Mouse (Mus musculus): ENCODE data around the gene Cort. TPM values are rescaled to one million over a fixed set of nuclear protein-coding genes. Genes with fewer than 3 reads are reported as not detected.
"Not testable (repeated sequence)": the region's sequence is repeated elsewhere in the genome, so short reads cannot be mapped to it uniquely, and the experiment has no call there.

Cort gene
- total and polyA plus RNA-seq, 2 experiments from 2014 or later: not detected

DNA sequence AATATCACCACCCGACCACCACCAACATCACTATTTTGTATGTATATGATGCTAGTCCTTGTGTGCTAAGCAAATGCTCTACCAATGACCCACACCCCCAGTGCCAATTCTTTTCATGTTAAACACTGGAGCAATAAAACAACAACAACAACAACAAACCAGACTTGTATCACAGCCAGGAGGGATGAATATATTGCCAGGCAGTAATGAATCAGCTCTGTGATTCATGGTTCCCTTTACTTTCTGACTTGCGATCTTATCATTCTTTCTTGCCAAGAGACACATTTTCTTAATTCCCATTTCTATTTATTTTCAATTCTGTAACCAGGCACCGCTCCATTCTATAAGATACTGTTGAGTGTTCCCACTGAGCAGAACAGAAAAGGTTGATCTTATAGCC, 25.1 kb downstream of the Cort start:
- Histone ChIP-seq H3K27me3 (ENCODE audit: control insufficient read depth, insufficient read depth, low read length) (no peaks in the 10 kb centered on the region), H3K4me2 (ENCODE audit: low read depth, low read length) (no peak overlapping the region), H3K9me3 (replicated peaks; ENCODE audit: control insufficient read depth, low read length) (no peaks in the 10 kb centered on the region), H3K36me3 (replicated peaks; ENCODE audit: control insufficient read depth, insufficient read depth, low read length) (0 out of 2 replicates have a peak, but pooled peaks cover under 1% of the 10 kb centered on the region), H3K4me1 (ENCODE audit: control insufficient read depth, insufficient read depth) (peaks cover 23% of the 10 kb centered on the region), H3K9ac (replicated peaks; ENCODE audit: low read depth, low read length) (no peak overlapping the region), H3K4me3 (ENCODE audit: low read depth, low read length) (no peak overlapping the region), H3K27ac (ENCODE audit: low read depth) (no peak overlapping the region)
- no peak for DNase-seq (ENCODE audit: low spot score)
- no peak for ATAC-seq (ENCODE audit: insufficient read depth, low read depth)
- WGBS: 76% methylated on average over 3 of the region's 3 CpGs
- TF ChIP-seq EP300 (IDR thresholded peaks at IDR 0.05; ENCODE audit: low read depth) (no peak), CTCF (IDR thresholded peaks at IDR 0.05; ENCODE audit: low read depth) (no peak)

DNA sequence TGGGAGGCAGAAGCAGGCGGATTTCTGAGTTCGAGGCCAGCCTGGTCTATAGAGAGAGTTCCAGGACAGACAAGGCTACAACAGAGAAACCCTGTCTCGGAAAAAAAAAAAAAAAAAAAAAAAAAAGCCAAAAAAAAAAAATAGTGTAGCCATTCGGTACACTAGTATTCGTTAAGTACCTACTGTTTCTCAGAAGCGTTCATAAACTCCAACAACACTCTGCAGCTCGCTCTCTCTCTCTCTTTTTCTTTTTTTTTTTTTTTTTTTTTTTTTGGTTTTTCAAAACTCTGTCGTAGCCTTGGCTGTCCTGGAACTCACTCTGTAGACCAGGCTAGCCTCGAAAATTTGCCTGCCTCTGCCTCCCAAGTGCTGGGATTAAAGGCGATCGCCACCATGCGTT, 26.1 kb downstream of the Cort start:
- peaks cover 23% of the 10 kb centered on the region for H3K4me1 ChIP-seq (ENCODE audit: control insufficient read depth, insufficient read depth)
- H3K27ac ChIP-seq (ENCODE audit: low read depth); H3K9ac ChIP-seq (replicated peaks; ENCODE audit: low read depth, low read length); H3K36me3 ChIP-seq (replicated peaks; ENCODE audit: control insufficient read depth, insufficient read depth, low read length); DNase-seq (ENCODE audit: low spot score); ATAC-seq (ENCODE audit: insufficient read depth, low read depth); H3K27me3 ChIP-seq (ENCODE audit: control insufficient read depth, insufficient read depth, low read length); H3K4me2 ChIP-seq (ENCODE audit: low read depth, low read length); H3K4me3 ChIP-seq (ENCODE audit: low read depth, low read length); H3K9me3 ChIP-seq (replicated peaks; ENCODE audit: control insufficient read depth, low read length): not testable (repeated sequence)
- 83% methylated on average over 12 of the region's 12 CpGs for WGBS

DNA sequence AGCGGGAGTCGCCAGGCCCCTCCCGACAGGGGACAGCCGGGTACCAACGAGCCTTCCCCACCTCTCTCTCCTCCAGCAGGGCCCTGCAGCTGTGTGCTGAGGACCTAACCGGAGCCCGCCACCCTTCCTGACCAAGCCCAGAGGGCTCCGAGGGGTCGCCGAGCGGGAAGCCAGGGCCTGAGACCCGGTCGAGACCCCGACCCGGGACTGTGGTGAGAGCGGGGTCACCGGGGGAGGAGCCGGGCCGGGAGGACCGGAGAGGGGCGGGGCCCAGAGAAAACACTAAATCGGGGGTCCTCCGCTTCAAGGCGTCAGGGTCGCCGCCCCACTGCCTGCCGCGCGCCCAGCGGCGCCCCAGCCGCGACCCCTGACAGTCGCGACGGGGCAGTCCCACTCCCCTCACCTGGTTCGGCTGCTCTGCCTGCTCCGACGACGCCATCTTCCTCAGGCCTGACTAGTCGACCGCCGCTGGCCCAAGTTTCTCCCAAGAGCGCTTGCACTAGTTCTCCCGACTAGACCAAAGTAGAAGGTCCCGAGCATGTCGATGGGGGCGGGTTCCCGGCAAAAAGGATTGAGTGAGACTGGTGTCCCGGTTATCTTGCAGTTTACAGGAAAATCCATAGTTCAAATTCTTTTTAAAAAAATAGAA, 27.1 kb downstream of the Cort start, which contains the start of gene Pex14:
Gene Pex14, minus strand, starts transcription at position 508 of the 649 bp plus-strand sequence.
- Histone ChIP-seq H3K27ac (ENCODE audit: low read depth) (peak within 1 kb of the TSS; percentile 61), H3K27me3 (ENCODE audit: control insufficient read depth, insufficient read depth, low read length) (no peaks in the 10 kb centered on the region), H3K9me3 (replicated peaks; ENCODE audit: control insufficient read depth, low read length) (no peaks in the 10 kb centered on the region), H3K4me1 (ENCODE audit: control insufficient read depth, insufficient read depth) (peaks cover 16% of the 10 kb centered on the region), H3K9ac (replicated peaks; ENCODE audit: low read depth, low read length) (peak within 1 kb of the TSS; percentile 94), H3K4me3 (ENCODE audit: low read depth, low read length) (peak within 1 kb of the TSS; percentile 100), H3K4me2 (ENCODE audit: low read depth, low read length) (peak within 1 kb of the TSS; percentile 86), H3K36me3 (replicated peaks; ENCODE audit: control insufficient read depth, insufficient read depth, low read length) (peaks cover 2% of the 10 kb centered on the region; the same call in 1 of the 2 replicates)
- 0 out of 2 replicates have a peak, but pooled peaks have one; percentile 60 for TF ChIP-seq EP300 (IDR thresholded peaks at IDR 0.05; ENCODE audit: low read depth)
- TF ChIP-seq CTCF (IDR thresholded peaks at IDR 0.05; ENCODE audit: low read depth): no peak
- ATAC-seq (ENCODE audit: insufficient read depth, low read depth): peak; percentile 78
- peak; percentile 94 for DNase-seq (ENCODE audit: low spot score)
- WGBS: under 1% methylated on average over 49 of the region's 50 CpGs

DNA sequence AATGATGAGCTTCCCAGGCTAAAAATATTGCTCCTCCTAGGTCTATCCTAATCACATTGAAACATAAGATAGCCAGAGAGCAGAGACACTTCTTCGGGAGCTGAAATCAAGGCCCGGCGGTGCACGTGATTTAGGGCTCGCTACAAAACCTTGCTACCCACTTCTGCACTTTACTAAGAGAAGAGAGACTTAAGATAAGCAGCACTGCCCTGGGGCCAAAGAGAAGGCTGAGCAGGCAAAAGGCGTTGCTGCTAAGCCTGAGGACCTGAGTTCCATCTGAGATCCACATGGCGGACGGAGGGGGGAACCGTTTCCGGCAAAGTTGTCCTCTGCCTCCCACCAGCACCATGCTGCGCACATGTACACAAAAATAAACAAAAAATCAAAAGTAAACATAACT, 28.0 kb downstream of the Cort start:
- Histone ChIP-seq H3K27me3 (ENCODE audit: control insufficient read depth, insufficient read depth, low read length) (no peaks in the 10 kb centered on the region), H3K9ac (replicated peaks; ENCODE audit: low read depth, low read length) (peak overlapping the region; percentile 94), H3K9me3 (replicated peaks; ENCODE audit: control insufficient read depth, low read length) (no peaks in the 10 kb centered on the region), H3K4me3 (ENCODE audit: low read depth, low read length) (peak overlapping the region; percentile 100), H3K27ac (ENCODE audit: low read depth) (no peak overlapping the region), H3K4me2 (ENCODE audit: low read depth, low read length) (peak overlapping the region; percentile 86), H3K4me1 (ENCODE audit: control insufficient read depth, insufficient read depth) (peaks cover 15% of the 10 kb centered on the region), H3K36me3 (replicated peaks; ENCODE audit: control insufficient read depth, insufficient read depth, low read length) (peaks cover 7% of the 10 kb centered on the region; the same call in 1 of the 2 replicates)
- no peak for TF ChIP-seq EP300 (IDR thresholded peaks at IDR 0.05; ENCODE audit: low read depth)
- TF ChIP-seq CTCF (IDR thresholded peaks at IDR 0.05; ENCODE audit: low read depth): no peak
- 6% methylated on average over 11 of the region's 11 CpGs for WGBS
- ATAC-seq (ENCODE audit: insufficient read depth, low read depth) (no peak), DNase-seq (ENCODE audit: low spot score) (no peak)

DNA sequence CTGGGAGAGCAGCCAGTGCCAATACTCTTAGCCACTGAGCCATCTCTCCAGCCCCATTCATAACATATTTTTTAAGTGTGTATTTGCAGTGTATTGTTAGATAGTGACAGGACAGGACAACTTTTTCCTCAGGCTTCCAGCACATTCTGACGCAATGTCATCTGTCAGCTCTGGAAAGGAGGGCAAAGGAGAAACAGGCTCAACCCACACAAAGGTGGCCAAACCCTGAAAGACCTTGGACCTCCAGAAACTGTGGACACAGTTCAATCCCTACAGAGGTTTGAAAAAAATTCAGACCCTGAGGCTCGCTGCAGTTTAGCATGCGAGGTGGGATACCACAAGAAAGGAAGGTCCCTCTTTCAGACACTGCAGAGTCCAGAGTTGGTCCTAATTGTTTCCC, 28.6 kb downstream of the Cort start:
- TF ChIP-seq EP300 (IDR thresholded peaks at IDR 0.05; ENCODE audit: low read depth) (no peak), CTCF (IDR thresholded peaks at IDR 0.05; ENCODE audit: low read depth) (no peak)
- Histone ChIP-seq H3K9ac (replicated peaks; ENCODE audit: low read depth, low read length) (no peak overlapping the region), H3K9me3 (replicated peaks; ENCODE audit: control insufficient read depth, low read length) (no peaks in the 10 kb centered on the region), H3K4me2 (ENCODE audit: low read depth, low read length) (peak overlapping the region; percentile 86), H3K36me3 (replicated peaks; ENCODE audit: control insufficient read depth, insufficient read depth, low read length) (peaks cover 8% of the 10 kb centered on the region; the same call in 1 of the 2 replicates), H3K27ac (ENCODE audit: low read depth) (no peak overlapping the region), H3K4me3 (ENCODE audit: low read depth, low read length) (no peak overlapping the region), H3K27me3 (ENCODE audit: control insufficient read depth, insufficient read depth, low read length) (no peaks in the 10 kb centered on the region), H3K4me1 (ENCODE audit: control insufficient read depth, insufficient read depth) (peaks cover 15% of the 10 kb centered on the region)
- DNase-seq (ENCODE audit: low spot score) (no peak), ATAC-seq (ENCODE audit: insufficient read depth, low read depth) (no peak)
- WGBS: 76% methylated on average over 3 of the region's 3 CpGs

DNA sequence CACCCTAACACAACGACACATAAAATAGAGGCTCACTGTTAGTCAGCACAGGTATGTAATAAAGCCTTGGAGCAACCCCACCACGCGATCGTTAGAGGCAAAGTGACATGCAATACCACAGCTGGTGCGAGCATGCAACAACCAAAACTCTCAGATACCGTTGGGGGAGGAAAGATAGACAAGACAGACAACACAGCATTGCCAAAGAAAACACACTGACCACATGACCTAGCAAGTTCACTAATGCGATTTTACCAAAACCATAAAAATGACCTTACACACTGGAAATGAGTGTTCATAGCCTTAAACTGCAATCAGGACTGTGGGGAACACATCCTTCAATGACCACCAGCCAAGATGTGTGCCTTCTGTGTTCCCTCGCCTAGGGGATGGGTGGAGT, 35.2 kb downstream of the Cort start:
- H3K27me3 ChIP-seq (ENCODE audit: control insufficient read depth, insufficient read depth, low read length): no peaks in the 10 kb centered on the region
- 74% methylated on average over 8 of the region's 8 CpGs for WGBS
- no peak for DNase-seq (ENCODE audit: low spot score)
- H3K9ac ChIP-seq (replicated peaks; ENCODE audit: low read depth, low read length): no peak overlapping the region
- ATAC-seq (ENCODE audit: insufficient read depth, low read depth): no peak
- no peaks in the 10 kb centered on the region for H3K9me3 ChIP-seq (replicated peaks; ENCODE audit: control insufficient read depth, low read length)
- no peak overlapping the region for H3K4me3 ChIP-seq (ENCODE audit: low read depth, low read length)
- H3K36me3 ChIP-seq (replicated peaks; ENCODE audit: control insufficient read depth, insufficient read depth, low read length): peaks cover 11% of the 10 kb centered on the region; the same call in 1 of the 2 replicates
- no peak overlapping the region for H3K4me2 ChIP-seq (ENCODE audit: low read depth, low read length)
- no peak for TF ChIP-seq EP300 (IDR thresholded peaks at IDR 0.05; ENCODE audit: low read depth)
- no peak for TF ChIP-seq CTCF (IDR thresholded peaks at IDR 0.05; ENCODE audit: low read depth)
- H3K4me1 ChIP-seq (ENCODE audit: control insufficient read depth, insufficient read depth): no peaks in the 10 kb centered on the region
- no peak overlapping the region for H3K27ac ChIP-seq (ENCODE audit: low read depth)
